Mouse (Mus musculus) cerebellum, adult 18-20 months (tissue): ENCODE data around the gene Catsperz.
"Not testable (repeated sequence)": the region's sequence is repeated elsewhere in the genome, so short reads cannot be mapped to it uniquely, and the experiment has no call there.

ENCODE experiments used
- DNase-seq, 2 experiments: peaks; one replicate each; pipeline ENCODE4 v3.0.0; 2021

Catsperz gene

GRCm38 (mm10) chr19:6906199-6906598, 19.0 kb downstream of the Catsperz start:
- peak in 1 of 2 experiments; percentile 13 for DNase-seq

DNA sequence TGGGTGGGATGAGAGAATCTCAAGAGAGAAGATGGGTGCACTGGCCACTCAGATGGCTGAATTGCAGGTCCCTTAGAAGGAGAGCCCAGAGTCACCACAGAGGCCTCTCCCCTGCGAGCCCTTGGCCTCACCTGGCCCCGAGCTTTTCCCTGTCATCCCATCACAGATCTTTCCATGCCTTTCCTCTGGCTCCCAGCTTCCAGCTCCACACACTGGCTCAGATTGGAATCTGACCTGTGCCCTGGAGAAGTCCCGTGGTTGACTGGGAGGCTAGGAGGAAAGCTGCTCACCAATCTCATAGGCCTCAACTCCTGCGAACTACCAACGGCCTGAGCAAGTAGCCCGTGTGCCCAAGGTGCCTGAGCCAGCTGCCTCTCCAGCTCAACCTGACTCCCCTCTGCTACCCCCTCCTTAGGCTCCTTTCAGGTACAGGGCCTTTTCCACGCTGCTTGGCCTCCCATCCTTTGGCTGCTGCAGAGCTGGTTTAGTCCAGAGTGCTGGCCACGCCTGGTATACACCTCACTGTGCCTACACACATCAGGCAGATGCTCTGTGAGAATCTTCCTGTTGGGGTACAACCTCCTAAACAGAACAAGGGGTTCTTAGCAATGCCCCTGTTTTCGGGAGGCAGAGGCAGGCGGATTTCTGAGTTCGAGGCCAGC, 19.6 kb downstream of the Catsperz start:
- no peak for DNase-seq

DNA sequence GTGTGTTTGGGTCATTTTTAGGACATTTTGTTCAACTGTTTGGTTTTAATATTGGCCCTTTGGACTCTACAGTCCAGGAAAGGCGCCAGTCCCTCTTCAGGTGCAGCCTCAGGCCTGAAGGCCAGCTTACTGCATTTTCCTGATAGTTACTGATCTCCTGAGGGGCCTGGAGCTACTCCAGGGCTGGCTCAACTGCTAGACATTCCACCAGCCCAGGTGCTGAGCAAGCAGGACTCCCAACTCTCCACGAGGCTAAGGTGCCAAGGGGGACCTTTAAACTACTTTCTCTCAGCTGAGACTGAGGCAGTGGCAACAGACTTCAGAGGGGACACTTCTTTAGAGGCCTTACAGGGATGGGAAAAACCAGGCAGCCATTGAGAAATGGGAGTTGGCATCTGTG, 20.3 kb downstream of the Catsperz start:
- DNase-seq: no peak

DNA sequence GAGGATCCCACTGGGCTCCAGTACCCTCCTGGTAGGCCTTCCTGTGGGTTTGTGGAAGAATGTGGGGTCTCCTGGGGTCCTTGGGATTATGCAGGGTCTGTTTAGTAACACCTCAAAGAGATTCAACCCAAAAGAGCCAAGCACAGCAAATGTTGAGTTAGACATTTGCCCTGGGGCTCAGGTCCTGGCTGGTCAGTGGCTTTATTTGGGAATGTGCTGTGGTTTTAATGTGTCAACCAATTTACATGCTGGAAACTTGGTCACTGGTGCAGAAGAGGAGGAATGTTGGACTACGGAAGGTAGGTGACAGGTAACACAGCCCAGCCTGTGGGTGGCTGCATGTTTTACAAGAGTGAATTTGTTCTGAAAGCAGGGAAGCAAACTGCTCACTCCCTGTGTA, 22.1 kb downstream of the Catsperz start:
- DNase-seq: no peak

DNA sequence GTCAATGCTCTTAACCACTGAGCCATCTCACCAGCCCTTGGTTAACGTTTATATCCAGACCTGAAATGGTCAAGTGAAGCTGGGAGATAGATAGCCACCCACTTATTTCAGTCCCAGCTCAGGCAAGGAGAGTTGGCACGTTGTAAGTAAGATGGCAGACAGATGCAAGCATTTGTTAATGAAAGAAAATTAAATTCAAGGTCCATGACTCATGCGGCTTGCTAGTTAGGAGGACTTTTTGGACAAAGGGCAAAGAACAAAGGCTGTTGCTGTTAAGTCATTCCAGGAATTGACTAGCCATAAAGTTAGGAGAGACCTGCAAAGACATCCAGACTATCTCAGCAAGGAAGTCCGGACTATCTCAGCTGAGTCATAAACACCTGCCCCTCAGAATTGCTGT, 25.5 kb downstream of the Catsperz start:
- DNase-seq: no peak

DNA sequence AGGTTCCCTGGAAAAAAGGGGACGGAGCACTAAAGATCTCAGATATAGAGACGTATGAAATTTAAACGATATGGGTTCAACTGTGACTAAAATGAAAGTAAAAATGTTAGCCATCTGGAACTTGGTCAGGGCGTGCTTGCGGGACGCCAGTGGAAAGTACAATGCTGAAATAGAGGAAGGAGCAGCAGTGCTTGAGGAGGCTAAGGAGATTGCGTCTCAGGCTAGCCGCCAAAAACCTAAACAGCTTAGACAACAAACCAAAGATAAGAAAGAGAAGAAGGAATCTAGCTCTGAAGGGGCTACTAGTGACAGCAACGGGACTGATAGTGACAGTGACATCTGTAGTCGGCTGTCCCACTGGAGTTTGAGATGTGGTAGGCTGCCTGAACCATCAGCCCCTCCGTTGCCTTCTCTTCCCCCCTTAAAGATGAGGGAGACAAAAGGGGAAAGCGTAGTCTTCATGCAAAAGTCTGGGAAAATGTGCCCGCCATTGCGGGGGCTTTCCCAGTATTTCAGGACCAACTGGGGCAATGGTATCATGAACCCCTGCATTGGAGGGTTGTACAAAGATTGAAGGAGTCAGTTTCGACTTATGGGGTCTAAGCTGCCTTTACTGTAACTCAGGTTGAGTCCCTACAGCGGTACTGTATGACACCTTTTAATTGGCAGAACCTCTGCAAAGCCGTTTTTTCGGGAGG, 29.4 kb downstream of the Catsperz start:
- not testable (repeated sequence) for DNase-seq

GRCm38 (mm10) chr19:6893731-6894451, 31.3 kb downstream of the Catsperz start:
- DNase-seq: no peak

GRCm38 (mm10) chr19:6892512-6892911, 32.7 kb downstream of the Catsperz start:
- no peak for DNase-seq

DNA sequence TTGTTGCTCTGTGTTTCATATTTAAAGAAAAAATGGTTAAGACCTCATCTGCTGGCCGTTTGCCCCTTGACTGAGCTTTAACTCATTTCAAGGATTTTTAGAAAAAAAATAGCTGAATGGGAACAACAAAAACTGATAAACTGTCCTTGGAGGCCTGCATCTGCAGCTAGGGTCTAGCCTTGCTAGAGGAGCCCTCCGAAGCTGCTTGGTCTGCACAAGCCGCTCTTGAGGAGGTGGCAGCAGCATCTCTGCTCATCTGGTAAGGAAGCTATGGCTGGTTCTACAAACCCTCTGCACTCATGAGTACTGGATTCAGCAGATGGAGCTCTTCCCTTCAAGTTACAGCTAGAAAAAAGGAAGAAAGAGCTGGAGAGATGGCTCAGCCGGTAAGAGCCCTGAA, 47.2 kb downstream of the Catsperz start:
- no peak for DNase-seq

DNA sequence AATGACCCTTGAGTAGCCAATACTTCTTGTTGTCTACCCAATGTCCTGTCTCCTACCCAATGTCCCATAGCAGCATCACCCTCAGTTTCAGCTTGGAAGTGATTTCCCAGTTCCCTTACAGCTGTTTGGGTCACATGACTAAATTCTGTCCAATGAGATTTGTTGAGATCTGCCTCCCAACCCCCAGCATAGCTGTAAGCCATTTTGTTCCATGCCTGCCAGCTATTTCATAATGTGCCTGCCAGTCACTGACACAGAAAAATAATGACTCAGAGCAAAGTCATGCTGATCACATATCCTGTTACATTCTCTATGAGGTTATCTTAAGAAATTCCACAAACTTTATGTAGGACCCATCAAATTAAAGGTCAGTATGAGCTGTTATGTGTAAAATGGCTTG, 48.4 kb downstream of the Catsperz start:
- no peak for DNase-seq

- no peak for DNase-seq
Observed at GRCm38 (mm10) chr19:6875834-6876233, 49.3 kb downstream of the Catsperz start.

DNA sequence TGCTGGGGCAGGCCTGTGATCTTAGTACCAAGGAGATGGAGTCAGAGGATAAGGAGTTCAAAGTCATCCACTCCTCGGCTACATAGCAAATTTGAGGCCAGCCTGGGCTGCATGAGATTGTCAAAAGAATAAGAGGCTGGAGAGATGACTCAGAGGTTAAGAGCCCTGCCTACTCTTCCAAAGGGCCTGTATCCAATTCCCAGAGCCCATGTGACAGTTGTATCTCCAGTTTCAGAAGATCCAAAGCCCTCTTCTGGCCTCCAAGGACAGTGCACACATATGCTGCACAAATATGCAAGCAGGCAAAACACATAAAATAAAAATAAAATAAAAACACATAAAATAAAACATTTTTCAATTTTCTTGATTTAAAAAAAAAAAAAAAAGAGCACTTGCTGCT, 50.9 kb downstream of the Catsperz start:
- no peak for DNase-seq

GRCm38 (mm10) chr19:6872701-6873100, 52.5 kb downstream of the Catsperz start:
- no peak for DNase-seq
